2 mouse cellular contexts compared by ENCODE assay signal in the genomic region with DNA sequence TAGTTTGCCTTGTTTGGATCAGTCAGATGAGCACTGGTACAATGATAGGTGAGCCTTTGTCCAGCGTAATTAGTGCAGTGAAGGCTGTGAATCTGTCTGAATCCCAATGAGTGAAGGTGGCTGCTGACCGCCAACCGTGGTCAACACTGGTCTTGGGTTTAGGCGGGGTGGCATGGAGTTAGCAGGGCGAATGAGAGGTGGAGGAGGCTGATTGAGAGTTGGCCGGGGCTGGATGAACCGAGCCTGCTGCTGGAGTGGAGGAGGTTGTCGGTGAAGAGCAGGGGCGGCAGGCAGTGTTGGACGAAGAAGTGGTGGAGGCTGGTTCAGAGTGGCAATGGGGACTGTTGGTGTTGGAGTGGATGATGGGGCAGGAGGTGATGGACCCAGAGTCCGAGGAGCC.
TF ChIP-seq lines count a peak whose summit lies in the region.

No protein-coding gene starts in this region.

TF ChIP-seq in CH12.LX, 34 proteins besides CTCF, POLR2A, EP300 and RAD21 (continued from another document):
- no peak for TF ChIP-seq JUN (IDR thresholded peaks at IDR 0.05; ENCODE audit: insufficient read depth, low read depth, low read length)
- no peak for TF ChIP-seq NELFE (IDR thresholded peaks at IDR 0.05; ENCODE audit: low read depth, low read length)
- no peak for TF ChIP-seq ZMIZ1 (IDR thresholded peaks at IDR 0.05; ENCODE audit: low read depth, low read length)
- TF ChIP-seq ZKSCAN1 (IDR thresholded peaks at IDR 0.05; ENCODE audit: borderline replicate concordance, low read depth, low read length) = no peak
- no peak for TF ChIP-seq MYC (IDR thresholded peaks at IDR 0.05; ENCODE audit: low read depth, low read length)
- TF ChIP-seq GABPA (IDR thresholded peaks at IDR 0.05; ENCODE audit: insufficient replicate concordance, low read depth, low read length) = no peak
- TF ChIP-seq JUND (conservative IDR thresholded peaks at IDR 0.05; ENCODE audit: low read depth, low read length) = no peak
- TF ChIP-seq MXI1 (IDR thresholded peaks at IDR 0.05; ENCODE audit: low read depth, low read length) = no peak
- no peak for TF ChIP-seq E2F4 (IDR thresholded peaks at IDR 0.05; ENCODE audit: insufficient replicate concordance, low read depth, low read length)
- no peak for TF ChIP-seq ZC3H11A (IDR thresholded peaks at IDR 0.05; ENCODE audit: low read depth, low read length)
- no peak for TF ChIP-seq TCF12 (IDR thresholded peaks at IDR 0.05; ENCODE audit: low read depth, low read length)
- no peak for TF ChIP-seq CHD1 (IDR thresholded peaks at IDR 0.05; ENCODE audit: low read depth, low read length)
- no peak for TF ChIP-seq SMC3 (IDR thresholded peaks at IDR 0.05; ENCODE audit: low read depth, low read length)
- TF ChIP-seq MAFK (IDR thresholded peaks at IDR 0.05; ENCODE audit: insufficient replicate concordance, low read length) = no peak
- no peak for TF ChIP-seq PAX5 (IDR thresholded peaks at IDR 0.05; ENCODE audit: low read length)
- TF ChIP-seq POLR2AphosphoS2 (IDR thresholded peaks at IDR 0.05; ENCODE audit: low read depth, low read length) = no peak
- no peak for TF ChIP-seq KAT2A (IDR thresholded peaks at IDR 0.05; ENCODE audit: insufficient replicate concordance, low read length)

TF ChIP-seq in ES-E14, 5 proteins besides CTCF, POLR2A, EP300 and RAD21 (continued from another document):
- no peak for TF ChIP-seq ZC3H11A (IDR thresholded peaks at IDR 0.05; ENCODE audit: borderline replicate concordance, low read depth, low read length)
- TF ChIP-seq CHD2 (IDR thresholded peaks at IDR 0.05; ENCODE audit: low read depth, low read length) = no peak
- TF ChIP-seq HCFC1 (IDR thresholded peaks at IDR 0.05; ENCODE audit: borderline replicate concordance, insufficient read depth, low read length) = no peak
- no peak for TF ChIP-seq MAFK (IDR thresholded peaks at IDR 0.05; ENCODE audit: insufficient read depth, low read depth, low read length)
